Mouse (Mus musculus) cortical plate, adult 2 months (tissue): ENCODE results near the gene Abat. TPM values are rescaled to one million over a fixed set of nuclear protein-coding genes. Genes with fewer than 3 reads are reported as not detected.

Experiments used
- H3K27ac ChIP-seq: fragments of 200-500 bp; 2 replicates; pipeline ENCODE4 v1.5.1; 2012; ENCODE audit warnings: low read length, control low read depth, inconsistent platforms; ENCODE audit not compliant: insufficient read depth
- H3K4me1 ChIP-seq: fragments of 200-500 bp; 2 replicates; pipeline ENCODE4 v1.6.1; 2011; ENCODE audit warnings: low read length; ENCODE audit not compliant: control insufficient read depth, insufficient read depth
- H3K4me3 ChIP-seq: fragments of 200-500 bp; 2 replicates; pipeline ENCODE4 v1.5.1; 2011; ENCODE audit warnings: mild to moderate bottlenecking, low read length, control low read depth; ENCODE audit not compliant: insufficient read depth
- CTCF ChIP-seq: fragments of 200-500 bp; IDR thresholded peaks from 2 replicates; pipeline ENCODE4 v1.5.1; 2011; ENCODE audit warnings: mild to moderate bottlenecking, control low read depth, low read length; ENCODE audit not compliant: insufficient read depth; ENCODE audit errors: extremely low read depth
- POLR2A ChIP-seq: fragments of 200-500 bp; IDR thresholded peaks from 2 replicates; pipeline ENCODE4 v1.6.1; 2011; ENCODE audit warnings: mild to moderate bottlenecking, low read length, control low read depth; ENCODE audit not compliant: insufficient read depth; ENCODE audit errors: extremely low read depth
- polyA plus RNA-seq: library from polyadenylated mRNA; depleted of rRNA; stranded (reverse); fragments of >200 nt; gene quantifications from 2 replicates; pipeline ENCODE4 v1.2.3, GENCODE M21; 2012

Gene Abat
- polyA plus RNA-seq, 1 experiment = 173 TPM

- TF ChIP-seq CTCF (no peak), POLR2A (no peak)
- H3K4me3 ChIP-seq = no peak overlapping the region
- no peak overlapping the region for H3K27ac ChIP-seq
- peaks cover 2% of the 10 kb centered on the region; the same call in 1 of the 2 replicates for H3K4me1 ChIP-seq
Observed at GRCm38 (mm10) chr16:8530018-8530417, 16.8 kb downstream of the Abat start.

- no peak overlapping the region for H3K4me3 ChIP-seq
- TF ChIP-seq CTCF (no peak), POLR2A (no peak)
- H3K4me1 ChIP-seq = peaks cover 2% of the 10 kb centered on the region; the same call in 1 of the 2 replicates
- no peak overlapping the region for H3K27ac ChIP-seq
Observed at GRCm38 (mm10) chr16:8532461-8532860, 19.2 kb downstream of the Abat start.

GRCm38 (mm10) chr16:8532894-8533293 lies 19.7 kb downstream of the Abat start:
- TF ChIP-seq POLR2A (no peak), CTCF (no peak)

DNA sequence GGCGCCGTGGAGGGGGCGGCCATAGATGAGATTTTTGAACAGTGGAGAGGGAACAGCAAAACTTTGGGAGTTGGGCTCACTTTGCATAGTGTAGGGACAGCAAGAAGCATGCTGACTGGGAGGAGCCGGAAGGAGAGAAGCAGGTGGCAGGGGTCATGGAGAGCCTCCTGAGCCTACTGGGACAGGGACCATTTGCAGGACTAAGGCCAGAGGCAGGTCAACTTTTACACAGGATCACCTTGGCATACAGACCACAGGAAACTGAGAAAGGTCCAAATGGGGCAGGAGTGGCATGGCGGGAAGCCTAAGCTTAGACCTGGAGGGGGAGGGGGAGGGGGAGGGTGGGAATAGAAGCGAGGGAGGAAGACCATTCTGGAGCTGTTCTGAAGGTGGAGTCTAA lies 20.2 kb downstream of the Abat start:
- Histone ChIP-seq H3K4me1 (peaks cover 2% of the 10 kb centered on the region; the same call in 1 of the 2 replicates), H3K27ac (no peak overlapping the region), H3K4me3 (no peak overlapping the region)
- TF ChIP-seq CTCF (no peak), POLR2A (no peak)

More at GRCm38 (mm10) chr16:8532894-8533293, 19.7 kb downstream of the Abat start:
- no peak overlapping the region for H3K4me3 ChIP-seq
- H3K4me1 ChIP-seq = peaks cover 2% of the 10 kb centered on the region; the same call in 1 of the 2 replicates
- no peak overlapping the region for H3K27ac ChIP-seq

GRCm38 (mm10) chr16:8534466-8535200 lies 21.4 kb downstream of the Abat start:
- peaks cover 5% of the 10 kb centered on the region for H3K4me1 ChIP-seq
- no peak overlapping the region for H3K4me3 ChIP-seq
- TF ChIP-seq POLR2A (no peak), CTCF (no peak)
- no peak overlapping the region for H3K27ac ChIP-seq

GRCm38 (mm10) chr16:8535411-8535810 lies 22.2 kb downstream of the Abat start:
- Histone ChIP-seq H3K27ac (no peak overlapping the region), H3K4me1 (peaks cover 4% of the 10 kb centered on the region), H3K4me3 (no peak overlapping the region)
- no peak for TF ChIP-seq POLR2A
- no peak for TF ChIP-seq CTCF

DNA sequence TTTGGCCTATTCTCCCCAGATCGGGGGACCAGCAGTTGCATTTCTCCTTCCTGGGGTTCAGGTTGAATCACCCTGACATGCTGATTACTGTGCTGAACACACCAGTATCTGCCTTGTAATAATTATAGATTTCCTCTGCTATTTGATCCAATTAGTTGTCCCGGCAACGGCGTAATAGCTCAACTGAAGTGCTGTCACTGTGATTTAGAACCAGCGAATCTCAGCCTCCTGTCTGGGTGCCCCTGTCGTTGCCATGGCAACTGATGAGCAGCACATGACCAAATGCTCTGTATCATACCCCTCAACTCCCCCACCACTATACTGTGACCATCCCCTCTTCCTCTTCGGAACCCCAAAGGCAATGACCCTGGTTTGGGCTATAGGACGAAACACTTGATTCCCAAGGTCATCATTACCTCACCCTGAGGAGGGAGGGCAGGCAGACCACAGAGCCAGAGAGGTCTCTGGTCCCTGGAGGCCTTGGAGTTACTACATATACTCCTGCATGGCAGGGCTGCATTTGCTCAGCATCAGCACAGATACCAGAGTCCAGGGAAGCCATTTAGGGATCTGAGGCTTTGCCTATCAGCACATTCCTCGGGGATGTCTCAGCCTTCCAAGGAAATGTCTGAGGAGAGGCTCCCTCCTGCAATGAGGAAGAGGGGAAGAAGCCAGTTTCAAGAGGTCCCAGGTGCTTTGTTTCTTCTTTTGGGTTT lies 26.1 kb downstream of the Abat start:
- TF ChIP-seq POLR2A = no peak
- TF ChIP-seq CTCF = no peak
- H3K27ac ChIP-seq = peak overlapping the region; percentile 63; the same call in 1 of the 2 replicates
- no peak overlapping the region for H3K4me3 ChIP-seq
- peaks cover 6% of the 10 kb centered on the region for H3K4me1 ChIP-seq

- TF ChIP-seq CTCF = no peak
- TF ChIP-seq POLR2A = no peak
- H3K27ac ChIP-seq = no peak overlapping the region
Observed at GRCm38 (mm10) chr16:8540859-8541314, 27.7 kb downstream of the Abat start.

GRCm38 (mm10) chr16:8547836-8548235 lies 34.6 kb downstream of the Abat start:
- TF ChIP-seq CTCF (no peak), POLR2A (no peak)
- H3K4me1 ChIP-seq = no peaks in the 10 kb centered on the region
- no peak overlapping the region for H3K4me3 ChIP-seq
- H3K27ac ChIP-seq = no peak overlapping the region

More at GRCm38 (mm10) chr16:8540859-8541314, 27.7 kb downstream of the Abat start:
- Histone ChIP-seq H3K4me3 (no peak overlapping the region), H3K4me1 (peaks cover 6% of the 10 kb centered on the region)
